Mouse (Mus musculus) lung, postnatal 0 days (tissue): ENCODE results near the gene Ankrd2.

Experiments used
- CTCF ChIP-seq: IDR thresholded peaks from 2 replicates; pipeline ENCODE4 v1.5.1; 2016; ENCODE audit warnings: antibody characterized with exemption, mild to moderate bottlenecking
- EP300 ChIP-seq: IDR thresholded peaks from 2 replicates; pipeline ENCODE4 v1.6.1; 2016; ENCODE audit warnings: antibody characterized with exemption, mild to moderate bottlenecking, control low read depth

DNA sequence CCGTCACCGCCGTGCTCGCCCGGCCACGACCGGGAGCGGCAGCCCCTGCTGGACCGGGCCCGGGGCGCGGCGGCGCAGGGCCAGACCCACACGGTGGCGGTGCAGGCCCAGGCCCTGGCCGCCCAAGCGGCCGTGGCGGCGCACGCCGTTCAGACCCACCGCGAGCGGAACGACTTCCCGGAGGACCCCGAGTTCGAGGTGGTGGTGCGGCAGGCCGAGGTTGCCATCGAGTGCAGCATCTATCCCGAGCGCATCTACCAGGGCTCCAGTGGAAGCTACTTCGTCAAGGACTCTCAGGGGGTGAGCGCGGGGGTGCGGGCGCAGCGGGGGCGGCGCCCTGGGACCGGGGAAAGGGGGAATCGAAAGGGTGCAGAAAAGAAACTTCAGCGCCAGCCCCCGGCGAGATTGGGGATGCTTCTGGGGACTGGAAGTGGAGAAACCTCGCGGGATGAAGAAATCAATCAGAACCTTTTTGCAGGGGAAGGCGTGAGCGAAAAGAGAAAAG lies 54.9 kb downstream of the Ankrd2 start:
- TF ChIP-seq CTCF (no peak), EP300 (no peak)
